Mouse (Mus musculus) gastrocnemius, postnatal 10 days (tissue): ENCODE measurements around the gene Esp16. TPM values are rescaled to one million over a fixed set of nuclear protein-coding genes. Genes with fewer than 3 reads are reported as not detected.
"Not testable (repeated sequence)": the region's sequence is repeated elsewhere in the genome, so short reads cannot be mapped to it uniquely, and the experiment has no call there.

ENCODE experiments used
- DNase-seq: peaks from one replicate; pipeline ENCODE4 v3.0.0; 2021; ENCODE audit warnings: mixed read lengths
- long read RNA-seq, 2 experiments: library from polyadenylated mRNA; stranded (forward); transcript quantifications; one replicate each; pipeline ENCODE4 v2.0.0; 2021
- total RNA-seq, 2 experiments: library from RNA; stranded (reverse); gene quantifications; 2 replicates each; pipeline ENCODE4 v1.2.3; 2021

Gene Esp16
- not detected for total RNA-seq
- long read RNA-seq, experiment 1, result 0 reads
- long read RNA-seq, experiment 2, result 0 reads

DNA sequence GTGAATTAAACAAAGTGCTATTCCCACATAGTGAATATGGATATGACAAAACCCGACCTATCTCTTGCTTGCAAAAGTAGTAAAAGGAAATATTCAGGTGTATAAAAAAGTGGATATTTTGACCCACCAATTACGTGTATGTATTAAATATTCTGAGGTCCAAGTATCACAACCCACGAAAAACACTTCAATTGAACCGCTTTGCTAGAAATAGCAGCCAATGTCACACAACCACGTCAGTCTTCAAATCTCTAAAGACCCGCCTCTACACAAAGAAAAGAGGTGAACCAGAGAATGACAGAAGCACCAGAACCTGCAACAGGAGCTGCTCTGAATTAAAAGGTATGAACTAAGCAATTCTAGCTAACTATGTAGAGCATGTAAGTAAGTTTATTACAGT is at the start of gene Esp16:
Gene Esp16, plus strand, starts transcription at position 301 of the 400 bp plus-strand sequence.
- not testable (repeated sequence) for DNase-seq

DNA sequence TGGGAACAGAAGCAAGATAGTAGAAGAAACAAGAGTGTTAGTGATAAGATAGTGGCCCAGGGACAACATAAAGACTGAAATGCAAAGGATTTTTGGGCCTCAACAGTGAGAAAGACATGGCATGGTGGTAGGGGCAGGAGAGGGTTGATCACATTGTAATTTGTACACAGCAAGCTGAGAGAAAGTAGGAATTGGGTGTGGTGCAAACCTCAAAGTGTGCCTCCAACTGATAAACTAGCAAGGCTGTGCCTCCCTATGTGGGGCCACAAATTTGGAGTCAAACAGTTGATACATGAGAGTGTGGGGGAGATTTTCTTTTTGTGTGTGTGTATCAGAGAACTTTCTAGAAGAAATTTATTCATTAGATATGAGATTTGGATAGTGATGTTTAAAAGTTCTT is 37.9 kb upstream of the Esp16 start:
- not testable (repeated sequence) for DNase-seq

Other genes starting within 250 kb of the Esp16 start
- not detected for gene Esp18, start 129.8 kb upstream of the Esp16 start, total RNA-seq
- gene Esp15, start 104.8 kb downstream of the Esp16 start, total RNA-seq, result not detected